Mouse (Mus musculus) midbrain, postnatal 0 days (tissue): Measurements from ENCODE around the gene Gm29666. TPM values are rescaled to one million over a fixed set of nuclear protein-coding genes. Genes with fewer than 3 reads are reported as not detected.

ENCODE experiments used
- ATAC-seq: fragments of 200-750 bp; cut with Nextera tagmentation; 2 replicates; pipeline ENCODE4 v1.8.0; 2017; ENCODE audit warnings: moderate number of reproducible peaks, mild to moderate bottlenecking, moderate TSS enrichment, moderate library complexity; ENCODE audit not compliant: low FRiP score
- DNase-seq: peaks from one replicate; pipeline ENCODE4 v3.0.0-alpha.2; 2015; ENCODE audit warnings: low spot score
- H3K27ac ChIP-seq: fragments of 300-500 bp; sonication (generic); 2 replicates; pipeline ENCODE4 v1.5.1; 2014; ENCODE audit warnings: low read depth, mild to moderate bottlenecking, low read length, mixed read lengths
- H3K27me3 ChIP-seq: fragments of 300-500 bp; sonication (generic); 2 replicates; pipeline ENCODE4 v1.6.1; 2014; ENCODE audit warnings: low read length, control low read depth, mixed read lengths; ENCODE audit not compliant: insufficient read depth
- H3K36me3 ChIP-seq: fragments of 300-500 bp; sonication (generic); 2 replicates; pipeline ENCODE4 v1.6.1; 2014; ENCODE audit warnings: low read length, control low read depth, mixed read lengths; ENCODE audit not compliant: insufficient read depth
- H3K4me1 ChIP-seq: fragments of 300-500 bp; sonication (generic); 2 replicates; pipeline ENCODE4 v1.6.1; 2014; ENCODE audit warnings: mild to moderate bottlenecking, control low read depth, antibody characterized with exemption, low read length, mixed read lengths; ENCODE audit not compliant: insufficient read depth
- H3K4me2 ChIP-seq: fragments of 300-500 bp; sonication (generic); 2 replicates; pipeline ENCODE4 v1.6.1; 2014; ENCODE audit warnings: low read depth, mild to moderate bottlenecking, low read length, mixed read lengths; ENCODE audit not compliant: poor library complexity, severe bottlenecking
- H3K4me3 ChIP-seq: fragments of 300-500 bp; sonication (generic); 2 replicates; pipeline ENCODE4 v1.5.1; 2014; ENCODE audit warnings: low read depth, mild to moderate bottlenecking, low read length, moderate library complexity
- H3K9ac ChIP-seq: fragments of 300-500 bp; sonication (generic); replicated peaks from 2 replicates; pipeline ENCODE4 v1.6.1; 2014; ENCODE audit warnings: mild to moderate bottlenecking, low read length, moderate library complexity, mixed read lengths; ENCODE audit not compliant: poor library complexity, severe bottlenecking
- H3K9me3 ChIP-seq: fragments of 300-500 bp; sonication (generic); 2 replicates; pipeline ENCODE4 v1.6.1; 2016; ENCODE audit warnings: low read length, control low read depth
- CTCF ChIP-seq: IDR thresholded peaks from 2 replicates; pipeline ENCODE4 v1.5.1; 2016; ENCODE audit warnings: antibody characterized with exemption, mild to moderate bottlenecking
- WGBS: fragments of 180-500 bp; shearing (Covaris S2); extraction: QIAGEN DNeasy Blood & Tissue Kit; methylation state at CpG from one replicate; pipeline ENCODE4 v1.1.7; 2014; 5-methylcytosine and 5-hydroxymethylcytosine counted together
- polyA plus RNA-seq: library from polyadenylated mRNA; unstranded; fragments of >200 nt; fragmentation: Nextera tagmentation; extraction: Ambion mirVana; gene quantifications from 2 replicates; pipeline ENCODE4 v1.2.1, GENCODE M21; 2015
- total RNA-seq: library from RNA; depleted of rRNA; stranded (reverse); fragments of >200 nt; gene quantifications from 2 replicates; pipeline ENCODE4 v1.2.3, GENCODE M21; 2014

The Gm29666 gene
- total and polyA plus RNA-seq, 2 experiments from 2014 or later, result 0.66 to 0.67 TPM

GRCm38 (mm10) chr15:84944319-84944718 lies 24.5 kb upstream of the Gm29666 start:
- H3K9me3 ChIP-seq, result no peaks in the 10 kb centered on the region
- H3K27ac ChIP-seq, result no peak overlapping the region
- peaks cover 43% of the 10 kb centered on the region for H3K36me3 ChIP-seq
- 88% methylated on average over 5 of the region's 5 CpGs for WGBS
- H3K27me3 ChIP-seq, result no peaks in the 10 kb centered on the region
- H3K4me3 ChIP-seq, result no peak overlapping the region
- no peaks in the 10 kb centered on the region for H3K4me1 ChIP-seq
- DNase-seq (no peak), ATAC-seq (no peak)
- no peak overlapping the region for H3K4me2 ChIP-seq
- TF ChIP-seq CTCF, result no peak
- no peak overlapping the region for H3K9ac ChIP-seq

- Histone ChIP-seq H3K4me3 (no peak overlapping the region), H3K36me3 (peaks cover 43% of the 10 kb centered on the region), H3K9me3 (no peaks in the 10 kb centered on the region), H3K9ac (no peak overlapping the region), H3K27ac (no peak overlapping the region), H3K4me2 (no peak overlapping the region), H3K4me1 (no peaks in the 10 kb centered on the region), H3K27me3 (no peaks in the 10 kb centered on the region)
- WGBS, result 63% methylated on average over 11 of the region's 11 CpGs
- ATAC-seq, result peak; percentile 66; the same call in 1 of the 2 replicates
- peak; percentile 46 for DNase-seq
- TF ChIP-seq CTCF, result no peak
Measured at GRCm38 (mm10) chr15:84942647-84943285, 22.9 kb upstream of the Gm29666 start.

GRCm38 (mm10) chr15:84940102-84940501 lies 20.3 kb upstream of the Gm29666 start:
- Histone ChIP-seq H3K27ac (no peak overlapping the region), H3K4me2 (no peak overlapping the region), H3K36me3 (peaks cover 59% of the 10 kb centered on the region), H3K9ac (no peak overlapping the region), H3K4me1 (no peaks in the 10 kb centered on the region), H3K4me3 (no peak overlapping the region), H3K27me3 (no peaks in the 10 kb centered on the region), H3K9me3 (no peaks in the 10 kb centered on the region)
- DNase-seq (no peak), ATAC-seq (no peak)
- 73% methylated on average over 12 of the region's 12 CpGs for WGBS
- TF ChIP-seq CTCF, result no peak

- TF ChIP-seq CTCF, result no peak
- 81% methylated on average over 16 of the region's 16 CpGs for WGBS
- Histone ChIP-seq H3K9me3 (no peaks in the 10 kb centered on the region), H3K4me3 (no peak overlapping the region), H3K9ac (no peak overlapping the region), H3K27me3 (no peaks in the 10 kb centered on the region), H3K4me1 (no peaks in the 10 kb centered on the region), H3K4me2 (no peak overlapping the region), H3K27ac (no peak overlapping the region), H3K36me3 (peaks cover 82% of the 10 kb centered on the region)
- DNase-seq, result no peak
- ATAC-seq, result no peak
Measured at GRCm38 (mm10) chr15:84934901-84935300, 15.1 kb upstream of the Gm29666 start.

- no peak overlapping the region for H3K4me3 ChIP-seq
- H3K36me3 ChIP-seq, result peaks cover 77% of the 10 kb centered on the region
- no peaks in the 10 kb centered on the region for H3K9me3 ChIP-seq
- no peak overlapping the region for H3K27ac ChIP-seq
- ATAC-seq (no peak), DNase-seq (no peak)
- H3K9ac ChIP-seq, result no peak overlapping the region
- H3K27me3 ChIP-seq, result no peaks in the 10 kb centered on the region
- no peak overlapping the region for H3K4me2 ChIP-seq
- WGBS, result 89% methylated on average over 5 of the region's 5 CpGs
- H3K4me1 ChIP-seq, result no peaks in the 10 kb centered on the region
- no peak for TF ChIP-seq CTCF
Measured at GRCm38 (mm10) chr15:84932351-84932750, 12.5 kb upstream of the Gm29666 start.

- DNase-seq (peak; percentile 23), ATAC-seq (no peak)
- peak; percentile 60 for TF ChIP-seq CTCF
- Histone ChIP-seq H3K27me3 (no peaks in the 10 kb centered on the region), H3K36me3 (peaks cover 28% of the 10 kb centered on the region; the same call in 1 of the 2 replicates), H3K4me3 (no peak overlapping the region), H3K27ac (no peak overlapping the region), H3K9ac (no peak overlapping the region), H3K9me3 (no peaks in the 10 kb centered on the region), H3K4me1 (no peaks in the 10 kb centered on the region), H3K4me2 (peak overlapping the region; percentile 64; the same call in 1 of the 2 replicates)
- 58% methylated on average over 1 of the region's 1 CpGs for WGBS
Measured at GRCm38 (mm10) chr15:84925495-84926018, 5.7 kb upstream of the Gm29666 start.
